Mouse (Mus musculus): ENCODE measurements around the gene Mettl8. TPM values are rescaled to one million over a fixed set of nuclear protein-coding genes. Genes with fewer than 3 reads are reported as not detected.

Mettl8 gene
- polyA plus RNA-seq, 1 experiment from 2014 or later: 11.2 TPM

DNA sequence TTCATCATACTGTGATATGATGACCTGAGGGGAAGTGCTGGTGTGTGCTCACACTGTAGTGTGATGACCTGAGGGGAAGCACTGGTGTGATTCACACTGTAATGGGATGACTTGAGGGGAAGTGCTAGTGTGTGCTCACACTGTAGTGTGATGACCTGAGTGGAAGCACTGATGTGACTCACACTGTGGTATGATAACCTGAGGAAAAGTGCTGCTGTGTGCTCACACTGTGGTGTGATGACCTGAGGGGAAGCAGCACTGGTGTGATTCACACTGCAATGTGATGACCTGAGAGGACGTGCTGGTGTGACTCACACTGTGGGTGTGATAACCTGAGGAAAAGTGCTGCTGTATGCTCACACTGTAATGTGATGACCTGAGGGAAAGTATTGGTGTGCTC lies 52.9 kb downstream of the Mettl8 start:
- no peak overlapping the region for H3K9ac ChIP-seq (ENCODE audit: low read depth, low read length)
- H3K4me1 ChIP-seq (ENCODE audit: control insufficient read depth, insufficient read depth, low read length): no peaks in the 10 kb centered on the region
- no peak for ATAC-seq
- no peak overlapping the region for H3K4me3 ChIP-seq (ENCODE audit: low read depth, low read length)
- no peaks in the 10 kb centered on the region for H3K9me3 ChIP-seq (replicated peaks; ENCODE audit: control insufficient read depth, low read length, poor library complexity, severe bottlenecking)
- WGBS: 87% methylated on average over 1 of the region's 1 CpGs
- no peak overlapping the region for H3K27ac ChIP-seq (ENCODE audit: low read length)
- no peaks in the 10 kb centered on the region for H3K27me3 ChIP-seq (ENCODE audit: control insufficient read depth, insufficient read depth, low read depth, low read length)
- H3K36me3 ChIP-seq (ENCODE audit: control insufficient read depth, insufficient read depth, low read length): no peaks in the 10 kb centered on the region
- no peak overlapping the region for H3K4me2 ChIP-seq (ENCODE audit: low read length)

DNA sequence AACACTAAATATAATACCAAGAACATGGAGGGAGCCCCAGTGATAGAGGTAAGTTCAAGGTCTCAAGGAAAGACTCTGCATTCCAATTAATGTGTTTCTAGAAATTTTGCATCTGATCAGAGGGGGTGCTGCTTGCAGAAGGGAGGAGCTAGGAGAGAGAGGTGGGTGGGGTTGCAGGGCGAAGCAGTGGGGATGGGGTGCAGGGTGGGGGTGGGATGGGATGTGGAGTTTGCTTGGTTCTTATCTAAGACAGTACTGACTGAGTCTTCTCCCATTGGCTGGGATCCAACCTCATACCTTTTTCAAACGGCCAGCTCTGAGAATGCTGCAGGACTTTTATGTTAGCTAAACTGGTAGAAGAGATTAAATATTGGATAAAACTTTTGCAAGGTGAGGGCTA lies 56.6 kb downstream of the Mettl8 start:
- no peaks in the 10 kb centered on the region for H3K27me3 ChIP-seq (ENCODE audit: control insufficient read depth, insufficient read depth, low read depth, low read length)
- H3K4me1 ChIP-seq (ENCODE audit: control insufficient read depth, insufficient read depth, low read length): no peaks in the 10 kb centered on the region
- H3K9me3 ChIP-seq (replicated peaks; ENCODE audit: control insufficient read depth, low read length, poor library complexity, severe bottlenecking): no peaks in the 10 kb centered on the region
- H3K9ac ChIP-seq (ENCODE audit: low read depth, low read length): no peak overlapping the region
- WGBS: 75% methylated on average over 2 of the region's 2 CpGs
- no peak overlapping the region for H3K4me3 ChIP-seq (ENCODE audit: low read depth, low read length)
- no peak overlapping the region for H3K27ac ChIP-seq (ENCODE audit: low read length)
- H3K4me2 ChIP-seq (ENCODE audit: low read length): no peak overlapping the region
- H3K36me3 ChIP-seq (ENCODE audit: control insufficient read depth, insufficient read depth, low read length): no peaks in the 10 kb centered on the region
- no peak for ATAC-seq

DNA sequence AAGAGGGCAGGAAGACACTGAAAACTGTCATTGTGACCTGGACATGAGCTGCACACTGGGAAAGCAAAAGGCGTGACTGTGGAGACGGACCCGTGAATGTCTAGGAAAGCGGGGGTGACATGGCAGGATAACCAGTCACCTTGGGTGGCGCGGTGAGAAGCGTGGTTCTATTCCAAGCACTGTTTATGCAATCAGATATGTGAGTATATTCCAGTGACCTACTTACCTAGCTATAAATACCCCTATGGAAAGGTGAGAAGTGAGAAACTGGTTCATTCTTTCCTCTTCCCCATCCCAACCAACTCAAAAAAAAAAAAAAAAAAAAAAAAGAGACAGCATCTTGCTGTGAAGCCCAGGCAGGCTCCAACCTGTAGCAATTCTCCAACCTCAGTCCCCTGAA lies 58.9 kb downstream of the Mettl8 start:
- no peaks in the 10 kb centered on the region for H3K9me3 ChIP-seq (replicated peaks; ENCODE audit: control insufficient read depth, low read length, poor library complexity, severe bottlenecking)

GRCm38 (mm10) chr2:70995900-70996299 lies 59.5 kb downstream of the Mettl8 start:
- Histone ChIP-seq H3K4me2 (ENCODE audit: low read length) (no peak overlapping the region), H3K9me3 (replicated peaks; ENCODE audit: control insufficient read depth, low read length, poor library complexity, severe bottlenecking) (no peaks in the 10 kb centered on the region), H3K4me1 (ENCODE audit: control insufficient read depth, insufficient read depth, low read length) (no peaks in the 10 kb centered on the region), H3K36me3 (ENCODE audit: control insufficient read depth, insufficient read depth, low read length) (no peaks in the 10 kb centered on the region), H3K4me3 (ENCODE audit: low read depth, low read length) (no peak overlapping the region), H3K27ac (ENCODE audit: low read length) (no peak overlapping the region), H3K9ac (ENCODE audit: low read depth, low read length) (no peak overlapping the region), H3K27me3 (ENCODE audit: control insufficient read depth, insufficient read depth, low read depth, low read length) (no peaks in the 10 kb centered on the region)
- WGBS: 93% methylated on average over 4 of the region's 4 CpGs
- no peak for ATAC-seq

More for the DNA sequence above, 58.9 kb downstream of the Mettl8 start:
- Histone ChIP-seq H3K9ac (ENCODE audit: low read depth, low read length) (no peak overlapping the region), H3K27ac (ENCODE audit: low read length) (no peak overlapping the region), H3K4me2 (ENCODE audit: low read length) (no peak overlapping the region), H3K36me3 (ENCODE audit: control insufficient read depth, insufficient read depth, low read length) (no peaks in the 10 kb centered on the region), H3K4me1 (ENCODE audit: control insufficient read depth, insufficient read depth, low read length) (no peaks in the 10 kb centered on the region), H3K4me3 (ENCODE audit: low read depth, low read length) (no peak overlapping the region), H3K27me3 (ENCODE audit: control insufficient read depth, insufficient read depth, low read depth, low read length) (no peaks in the 10 kb centered on the region)
- WGBS: 95% methylated on average over 7 of the region's 7 CpGs
- no peak for ATAC-seq

- H3K27ac ChIP-seq (ENCODE audit: low read length): no peak overlapping the region
- no peak for ATAC-seq
- no peaks in the 10 kb centered on the region for H3K9me3 ChIP-seq (replicated peaks; ENCODE audit: control insufficient read depth, low read length, poor library complexity, severe bottlenecking)
- no peak overlapping the region for H3K4me3 ChIP-seq (ENCODE audit: low read depth, low read length)
- H3K27me3 ChIP-seq (ENCODE audit: control insufficient read depth, insufficient read depth, low read depth, low read length): no peaks in the 10 kb centered on the region
- WGBS: 79% methylated on average over 3 of the region's 3 CpGs
- H3K36me3 ChIP-seq (ENCODE audit: control insufficient read depth, insufficient read depth, low read length): no peaks in the 10 kb centered on the region
- peaks cover 9% of the 10 kb centered on the region; the same call in 1 of the 2 replicates for H3K4me1 ChIP-seq (ENCODE audit: control insufficient read depth, insufficient read depth, low read length)
- H3K9ac ChIP-seq (ENCODE audit: low read depth, low read length): no peak overlapping the region
- no peak overlapping the region for H3K4me2 ChIP-seq (ENCODE audit: low read length)
These were observed 61.6 kb downstream of the Mettl8 start for GRCm38 (mm10) chr2:70993740-70994139.

- Histone ChIP-seq H3K9me3 (replicated peaks; ENCODE audit: control insufficient read depth, low read length, poor library complexity, severe bottlenecking) (no peaks in the 10 kb centered on the region), H3K9ac (ENCODE audit: low read depth, low read length) (no peak overlapping the region), H3K27me3 (ENCODE audit: control insufficient read depth, insufficient read depth, low read depth, low read length) (no peaks in the 10 kb centered on the region), H3K4me2 (ENCODE audit: low read length) (no peak overlapping the region), H3K36me3 (ENCODE audit: control insufficient read depth, insufficient read depth, low read length) (no peaks in the 10 kb centered on the region), H3K27ac (ENCODE audit: low read length) (no peak overlapping the region), H3K4me1 (ENCODE audit: control insufficient read depth, insufficient read depth, low read length) (peaks cover 9% of the 10 kb centered on the region; the same call in 1 of the 2 replicates), H3K4me3 (ENCODE audit: low read depth, low read length) (no peak overlapping the region)
- ATAC-seq: no peak
- 85% methylated on average over 2 of the region's 2 CpGs for WGBS
These were observed 62.7 kb downstream of the Mettl8 start for GRCm38 (mm10) chr2:70992715-70993114.

DNA sequence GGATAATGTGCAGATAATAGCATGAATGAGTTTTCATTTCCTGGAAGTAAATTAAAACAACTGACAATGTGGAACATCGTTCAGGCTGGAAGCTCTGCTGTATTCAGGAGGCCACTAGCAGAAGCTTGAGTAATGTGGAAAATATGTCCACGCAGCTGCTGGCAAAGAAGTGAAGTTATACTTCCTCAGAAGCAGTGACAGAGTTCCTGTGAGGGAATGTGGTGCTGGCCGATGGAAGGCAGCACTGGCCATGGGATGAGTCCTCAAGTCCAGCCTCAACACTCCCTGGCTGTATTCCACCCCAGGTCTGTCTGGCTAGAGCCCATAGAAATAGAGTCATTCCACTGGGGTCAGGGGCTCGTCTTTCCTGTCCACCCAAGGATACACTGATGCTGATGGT lies 65.2 kb downstream of the Mettl8 start:
- ATAC-seq: no peak
- Histone ChIP-seq H3K9me3 (replicated peaks; ENCODE audit: control insufficient read depth, low read length, poor library complexity, severe bottlenecking) (no peaks in the 10 kb centered on the region), H3K4me2 (ENCODE audit: low read length) (no peak overlapping the region), H3K9ac (ENCODE audit: low read depth, low read length) (no peak overlapping the region), H3K27me3 (ENCODE audit: control insufficient read depth, insufficient read depth, low read depth, low read length) (no peaks in the 10 kb centered on the region), H3K4me3 (ENCODE audit: low read depth, low read length) (no peak overlapping the region), H3K36me3 (ENCODE audit: control insufficient read depth, insufficient read depth, low read length) (no peaks in the 10 kb centered on the region), H3K27ac (ENCODE audit: low read length) (no peak overlapping the region), H3K4me1 (ENCODE audit: control insufficient read depth, insufficient read depth, low read length) (peaks cover 9% of the 10 kb centered on the region; the same call in 1 of the 2 replicates)
- WGBS: 67% methylated on average over 4 of the region's 4 CpGs

- no peak overlapping the region for H3K27ac ChIP-seq (ENCODE audit: low read length)
- no peaks in the 10 kb centered on the region for H3K27me3 ChIP-seq (ENCODE audit: control insufficient read depth, insufficient read depth, low read depth, low read length)
- H3K9me3 ChIP-seq (replicated peaks; ENCODE audit: control insufficient read depth, low read length, poor library complexity, severe bottlenecking): no peaks in the 10 kb centered on the region
- 57% methylated on average over 17 of the region's 17 CpGs for WGBS
- H3K9ac ChIP-seq (ENCODE audit: low read depth, low read length): no peak overlapping the region
- no peak overlapping the region for H3K4me2 ChIP-seq (ENCODE audit: low read length)
- H3K4me1 ChIP-seq (ENCODE audit: control insufficient read depth, insufficient read depth, low read length): peaks cover 9% of the 10 kb centered on the region; the same call in 1 of the 2 replicates
- no peak overlapping the region for H3K4me3 ChIP-seq (ENCODE audit: low read depth, low read length)
- no peaks in the 10 kb centered on the region for H3K36me3 ChIP-seq (ENCODE audit: control insufficient read depth, insufficient read depth, low read length)
- no peak for ATAC-seq
These were observed 65.9 kb downstream of the Mettl8 start for GRCm38 (mm10) chr2:70989201-70990191.

- 89% methylated on average over 5 of the region's 5 CpGs for WGBS
- Histone ChIP-seq H3K27ac (ENCODE audit: low read length) (no peak overlapping the region), H3K9ac (ENCODE audit: low read depth, low read length) (no peak overlapping the region), H3K4me2 (ENCODE audit: low read length) (no peak overlapping the region), H3K4me1 (ENCODE audit: control insufficient read depth, insufficient read depth, low read length) (no peaks in the 10 kb centered on the region), H3K9me3 (replicated peaks; ENCODE audit: control insufficient read depth, low read length, poor library complexity, severe bottlenecking) (no peaks in the 10 kb centered on the region), H3K36me3 (ENCODE audit: control insufficient read depth, insufficient read depth, low read length) (no peaks in the 10 kb centered on the region), H3K27me3 (ENCODE audit: control insufficient read depth, insufficient read depth, low read depth, low read length) (no peaks in the 10 kb centered on the region), H3K4me3 (ENCODE audit: low read depth, low read length) (no peak overlapping the region)
- ATAC-seq: no peak
These were observed 77.1 kb downstream of the Mettl8 start for GRCm38 (mm10) chr2:70978271-70978670.
